ENCODE assay signal across 39 mouse cellular contexts in the genomic region with DNA sequence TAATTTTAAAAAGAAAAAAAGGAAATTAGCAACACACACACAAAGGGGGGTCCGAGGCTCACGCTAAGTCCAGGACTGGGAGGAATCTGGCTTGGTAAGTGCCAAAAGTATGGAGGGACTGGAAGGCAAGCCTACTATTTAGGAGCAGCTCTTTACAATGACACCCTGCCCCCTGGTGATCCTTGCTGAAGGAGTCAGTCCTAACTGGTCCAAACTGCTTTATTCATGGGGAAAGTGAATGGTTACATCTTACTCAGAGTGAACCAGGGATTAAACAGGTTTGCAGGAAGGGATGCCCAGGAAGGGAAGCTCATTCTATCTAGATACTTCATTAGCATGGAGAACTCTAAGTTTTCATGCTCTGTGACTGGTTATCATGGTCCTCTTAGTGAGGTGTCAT. TPM values are rescaled to one million over a fixed set of nuclear protein-coding genes. Genes with fewer than 3 reads are reported as not detected.
"Had no signal": no experiment of that assay in that cellular context is flagged by ENCODE, and none has a peak within 500 bp of the region (broad histone marks: within the 10 kb centered on the region; RNA-seq: fewer than 3 reads in every experiment).

No protein-coding gene starts in this region.

- H3K9me3 ChIP-seq: heart, embryonic 13.5 days; heart, embryonic 15.5 days; hindbrain, embryonic 13.5 days; hindbrain, embryonic 15.5 days; kidney, embryonic 15.5 days; limb, embryonic 13.5 days; limb, embryonic 15.5 days; liver, embryonic 12.5 days had no signal

- H3K27me3 ChIP-seq: heart, embryonic 13.5 days; heart, embryonic 15.5 days; hindbrain, embryonic 13.5 days; hindbrain, embryonic 15.5 days; kidney, embryonic 15.5 days; limb, embryonic 13.5 days; limb, embryonic 15.5 days; liver, embryonic 12.5 days had no signal

- H3K27ac ChIP-seq: heart, adult 2 months; heart, embryonic 13.5 days; heart, embryonic 15.5 days; hindbrain, embryonic 13.5 days; hindbrain, embryonic 15.5 days; hindbrain, postnatal 0 days; kidney, embryonic 15.5 days; kidney, postnatal 0 days; limb, embryonic 13.5 days; limb, embryonic 15.5 days; liver, embryonic 12.5 days; liver, embryonic 14.5 days had no signal

- DNase-seq: gastrocnemius, postnatal 14 days; gastrocnemius, postnatal 36 days; heart, adult 2 months; heart, postnatal 14 days; heart, postnatal 36 days; kidney, adult 11 months; kidney, adult 2 months; kidney, adult 9 months; kidney, postnatal 14 days; kidney, postnatal 36 days; left cerebral cortex, postnatal 4 days had no signal

- H3K4me1 ChIP-seq: hindbrain, embryonic 13.5 days; hindbrain, embryonic 15.5 days; kidney, embryonic 15.5 days; limb, embryonic 13.5 days; limb, embryonic 15.5 days; liver, embryonic 12.5 days had no signal

- H3K9ac ChIP-seq: heart, embryonic 13.5 days; heart, embryonic 15.5 days; hindbrain, embryonic 13.5 days; hindbrain, embryonic 15.5 days; kidney, embryonic 15.5 days; limb, embryonic 13.5 days; limb, embryonic 15.5 days; liver, embryonic 12.5 days; liver, embryonic 14.5 days had no signal

- H3K36me3 ChIP-seq: heart, embryonic 13.5 days; heart, embryonic 15.5 days; hindbrain, embryonic 13.5 days; hindbrain, embryonic 15.5 days; kidney, embryonic 15.5 days; limb, embryonic 13.5 days; limb, embryonic 15.5 days; liver, embryonic 12.5 days had no signal

- H3K4me3 ChIP-seq: heart, adult 2 months; heart, embryonic 13.5 days; heart, embryonic 15.5 days; hindbrain, embryonic 13.5 days; hindbrain, embryonic 15.5 days; kidney, embryonic 15.5 days; limb, embryonic 13.5 days; limb, embryonic 15.5 days; liver, embryonic 12.5 days had no signal

RNA-seq across cellular contexts. Expression of a gene that starts 20.1 kb away (rescaled TPM):
- total RNA-seq: gastrocnemius, adult 18-20 months; gastrocnemius, adult 8-10 months; gastrocnemius, postnatal 36 days; heart, adult 2 months; heart, postnatal 14 days; heart, postnatal 36 days; hematopoietic stem cell, adult 5-6 weeks had no signal
- polyA plus RNA-seq: heart, postnatal 0 days; limb, embryonic 11.5 days; liver, embryonic 12.5 days; liver, embryonic 14.5 days had no signal

RNA-seq across cellular contexts. Expression of a gene that starts 27.1 kb away (rescaled TPM):
- total RNA-seq: gastrocnemius, adult 18-20 months; gastrocnemius, adult 8-10 months; gastrocnemius, postnatal 14 days; gastrocnemius, postnatal 36 days; heart, adult 2 months; heart, postnatal 14 days; heart, postnatal 36 days; hematopoietic stem cell, adult 5-6 weeks; layer of hippocampus, adult 18-20 months; layer of hippocampus, postnatal 10 days; layer of hippocampus, postnatal 25 days; left cerebral cortex, adult 8-10 months; left cerebral cortex, postnatal 10 days; left cerebral cortex, postnatal 25 days; left cerebral cortex, postnatal 4 days; liver, adult 2 months had no signal
- polyA plus RNA-seq: heart, embryonic 11.5 days; heart, embryonic 13.5 days; heart, embryonic 15.5 days; heart, postnatal 0 days; hindbrain, embryonic 11.5 days; hindbrain, embryonic 13.5 days; hindbrain, embryonic 15.5 days; hindbrain, postnatal 0 days; intestine, embryonic 14.5 days; intestine, embryonic 16.5 days; kidney, embryonic 15.5 days; kidney, postnatal 0 days; large intestine, adult 2 months; limb, embryonic 11.5 days; limb, embryonic 13.5 days; limb, embryonic 15.5 days; liver, adult 2 months; liver, embryonic 12.5 days; liver, embryonic 14.5 days had no signal
